Mouse (Mus musculus): Measurements from ENCODE around the gene Fzd5. TPM values are rescaled to one million over a fixed set of nuclear protein-coding genes. Genes with fewer than 3 reads are reported as not detected.

Gene Fzd5
- polyA plus RNA-seq, 1 experiment from 2014 or later = 2.8 TPM

GRCm38 (mm10) chr1:64705230-64705629 lies 32.3 kb downstream of the Fzd5 start:
- 44% methylated on average over 6 of the region's 6 CpGs for WGBS
- peaks cover 32% of the 10 kb centered on the region for H3K36me3 ChIP-seq (ENCODE audit: control insufficient read depth, insufficient read depth, low read length)
- 0 out of 2 replicates have a peak, but pooled peaks have one; percentile 41 for ATAC-seq (ENCODE audit: low read depth)
- H3K27ac ChIP-seq (replicated peaks; ENCODE audit: low read depth, low read length) = no peak overlapping the region
- no peak overlapping the region for H3K4me3 ChIP-seq (ENCODE audit: low read depth, low read length)
- no peaks in the 10 kb centered on the region for H3K4me1 ChIP-seq (ENCODE audit: control insufficient read depth, insufficient read depth, low read length)
- no peaks in the 10 kb centered on the region for H3K27me3 ChIP-seq (replicated peaks; ENCODE audit: control insufficient read depth, insufficient read depth, low read length)
- no peaks in the 10 kb centered on the region for H3K9me3 ChIP-seq (ENCODE audit: control insufficient read depth, low read length)
- no peak overlapping the region for H3K4me2 ChIP-seq (ENCODE audit: low read depth, low read length)
- peak; percentile 79 for DNase-seq (ENCODE audit: low spot score)
- no peak overlapping the region for H3K9ac ChIP-seq (ENCODE audit: low read depth, low read length)

- H3K4me3 ChIP-seq (ENCODE audit: low read depth, low read length) = no peak overlapping the region
- H3K9me3 ChIP-seq (ENCODE audit: control insufficient read depth, low read length) = no peaks in the 10 kb centered on the region
- no peak overlapping the region for H3K4me2 ChIP-seq (ENCODE audit: low read depth, low read length)
- H3K4me1 ChIP-seq (ENCODE audit: control insufficient read depth, insufficient read depth, low read length) = no peaks in the 10 kb centered on the region
- WGBS = 84% methylated on average over 3 of the region's 3 CpGs
- H3K9ac ChIP-seq (ENCODE audit: low read depth, low read length) = no peak overlapping the region
- ATAC-seq (ENCODE audit: low read depth) = no peak
- no peak overlapping the region for H3K27ac ChIP-seq (replicated peaks; ENCODE audit: low read depth, low read length)
- DNase-seq (ENCODE audit: low spot score) = no peak
- peaks cover 27% of the 10 kb centered on the region for H3K36me3 ChIP-seq (ENCODE audit: control insufficient read depth, insufficient read depth, low read length)
- no peaks in the 10 kb centered on the region for H3K27me3 ChIP-seq (replicated peaks; ENCODE audit: control insufficient read depth, insufficient read depth, low read length)
Observed at GRCm38 (mm10) chr1:64701780-64702179, 35.8 kb downstream of the Fzd5 start.

- Histone ChIP-seq H3K27me3 (replicated peaks; ENCODE audit: control insufficient read depth, insufficient read depth, low read length) (no peaks in the 10 kb centered on the region), H3K4me2 (ENCODE audit: low read depth, low read length) (no peak overlapping the region), H3K27ac (replicated peaks; ENCODE audit: low read depth, low read length) (no peak overlapping the region), H3K9ac (ENCODE audit: low read depth, low read length) (no peak overlapping the region), H3K4me3 (ENCODE audit: low read depth, low read length) (no peak overlapping the region), H3K9me3 (ENCODE audit: control insufficient read depth, low read length) (no peaks in the 10 kb centered on the region), H3K36me3 (ENCODE audit: control insufficient read depth, insufficient read depth, low read length) (no peaks in the 10 kb centered on the region), H3K4me1 (ENCODE audit: control insufficient read depth, insufficient read depth, low read length) (peaks cover 7% of the 10 kb centered on the region)
- DNase-seq (ENCODE audit: low spot score) (no peak), ATAC-seq (ENCODE audit: low read depth) (no peak)
- 65% methylated on average over 3 of the region's 3 CpGs for WGBS
Observed at GRCm38 (mm10) chr1:64695156-64695555, 42.4 kb downstream of the Fzd5 start.

GRCm38 (mm10) chr1:64691581-64691980 lies 46.0 kb downstream of the Fzd5 start:
- Histone ChIP-seq H3K9me3 (ENCODE audit: control insufficient read depth, low read length) (no peaks in the 10 kb centered on the region), H3K27ac (replicated peaks; ENCODE audit: low read depth, low read length) (no peak overlapping the region), H3K4me1 (ENCODE audit: control insufficient read depth, insufficient read depth, low read length) (peaks cover 15% of the 10 kb centered on the region), H3K4me2 (ENCODE audit: low read depth, low read length) (peak overlapping the region; percentile 87), H3K9ac (ENCODE audit: low read depth, low read length) (peak overlapping the region; percentile 83), H3K27me3 (replicated peaks; ENCODE audit: control insufficient read depth, insufficient read depth, low read length) (no peaks in the 10 kb centered on the region), H3K36me3 (ENCODE audit: control insufficient read depth, insufficient read depth, low read length) (no peaks in the 10 kb centered on the region), H3K4me3 (ENCODE audit: low read depth, low read length) (peak overlapping the region; percentile 85)
- DNase-seq (ENCODE audit: low spot score) (no peak), ATAC-seq (ENCODE audit: low read depth) (no peak)
- WGBS = 1% methylated on average over 9 of the region's 9 CpGs

GRCm38 (mm10) chr1:64691121-64691551 lies 46.4 kb downstream of the Fzd5 start:
- Histone ChIP-seq H3K4me2 (ENCODE audit: low read depth, low read length) (peak overlapping the region; percentile 87), H3K36me3 (ENCODE audit: control insufficient read depth, insufficient read depth, low read length) (no peaks in the 10 kb centered on the region), H3K27me3 (replicated peaks; ENCODE audit: control insufficient read depth, insufficient read depth, low read length) (no peaks in the 10 kb centered on the region), H3K9me3 (ENCODE audit: control insufficient read depth, low read length) (no peaks in the 10 kb centered on the region), H3K4me3 (ENCODE audit: low read depth, low read length) (peak overlapping the region; percentile 85), H3K9ac (ENCODE audit: low read depth, low read length) (peak overlapping the region; percentile 83), H3K27ac (replicated peaks; ENCODE audit: low read depth, low read length) (peak overlapping the region; percentile 68; the same call in 1 of the 2 replicates), H3K4me1 (ENCODE audit: control insufficient read depth, insufficient read depth, low read length) (peaks cover 15% of the 10 kb centered on the region)
- 0% methylated on average over 6 of the region's 55 CpGs for WGBS
- ATAC-seq (ENCODE audit: low read depth) (0 out of 2 replicates have a peak, but pooled peaks have one; percentile 1), DNase-seq (ENCODE audit: low spot score) (no peak)

- Histone ChIP-seq H3K27me3 (replicated peaks; ENCODE audit: control insufficient read depth, insufficient read depth, low read length) (no peaks in the 10 kb centered on the region), H3K4me1 (ENCODE audit: control insufficient read depth, insufficient read depth, low read length) (peaks cover 15% of the 10 kb centered on the region), H3K9ac (ENCODE audit: low read depth, low read length) (peak within 1 kb of the TSS; percentile 83), H3K9me3 (ENCODE audit: control insufficient read depth, low read length) (no peaks in the 10 kb centered on the region), H3K27ac (replicated peaks; ENCODE audit: low read depth, low read length) (peak within 1 kb of the TSS; percentile 68), H3K4me3 (ENCODE audit: low read depth, low read length) (peak within 1 kb of the TSS; percentile 85), H3K36me3 (ENCODE audit: control insufficient read depth, insufficient read depth, low read length) (no peaks in the 10 kb centered on the region), H3K4me2 (ENCODE audit: low read depth, low read length) (peak within 1 kb of the TSS; percentile 87)
- DNase-seq (ENCODE audit: low spot score) (peak; percentile 99), ATAC-seq (ENCODE audit: low read depth) (peak; percentile 100)
- WGBS = 1% methylated on average over 40 of the region's 71 CpGs
Observed at GRCm38 (mm10) chr1:64690213-64691013, 47.1 kb downstream of the Fzd5 start, which contains the start of gene Ccnyl1. Ccnyl1 (plus strand) TSS chr1:64690455.

DNA sequence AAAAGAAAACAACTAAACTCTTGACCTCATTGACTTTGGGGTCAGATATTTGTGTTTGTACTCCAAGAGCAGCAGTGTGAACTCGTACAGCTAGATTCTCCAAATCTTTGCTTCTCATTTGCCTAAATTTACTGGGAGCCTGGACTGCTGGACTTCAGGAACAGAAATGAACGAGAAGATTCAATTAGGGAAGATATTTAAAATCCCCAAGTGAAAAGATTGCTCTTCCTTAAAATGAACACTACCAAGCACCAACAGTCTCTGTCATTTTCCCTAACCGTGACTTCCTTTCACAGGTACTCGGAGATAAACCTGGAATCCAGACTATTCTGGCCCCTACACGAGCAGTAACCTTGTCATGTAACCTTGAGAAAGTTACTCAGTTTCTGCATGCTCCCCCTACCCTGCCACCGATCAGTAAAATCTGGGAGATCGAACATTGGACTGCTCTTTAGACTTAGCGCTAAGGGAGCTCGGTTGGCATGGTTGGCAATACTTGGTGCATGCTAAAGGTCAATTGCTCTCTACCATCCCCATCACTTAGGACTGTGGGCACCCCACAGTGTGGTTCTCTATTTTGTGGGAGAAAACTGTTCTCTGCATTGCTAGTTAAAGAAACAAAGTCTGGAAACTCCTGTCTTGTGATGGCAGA lies 47.9 kb downstream of the Fzd5 start:
- peak overlapping the region; percentile 85 for H3K4me3 ChIP-seq (ENCODE audit: low read depth, low read length)
- H3K4me1 ChIP-seq (ENCODE audit: control insufficient read depth, insufficient read depth, low read length) = peaks cover 15% of the 10 kb centered on the region
- peak overlapping the region; percentile 39; the same call in 1 of the 2 replicates for H3K27ac ChIP-seq (replicated peaks; ENCODE audit: low read depth, low read length)
- no peaks in the 10 kb centered on the region for H3K9me3 ChIP-seq (ENCODE audit: control insufficient read depth, low read length)
- H3K4me2 ChIP-seq (ENCODE audit: low read depth, low read length) = peak overlapping the region; percentile 83
- no peak for DNase-seq (ENCODE audit: low spot score)
- peak overlapping the region; percentile 62 for H3K9ac ChIP-seq (ENCODE audit: low read depth, low read length)
- WGBS = 22% methylated on average over 9 of the region's 9 CpGs
- H3K27me3 ChIP-seq (replicated peaks; ENCODE audit: control insufficient read depth, insufficient read depth, low read length) = no peaks in the 10 kb centered on the region
- no peaks in the 10 kb centered on the region for H3K36me3 ChIP-seq (ENCODE audit: control insufficient read depth, insufficient read depth, low read length)
- ATAC-seq (ENCODE audit: low read depth) = no peak

DNA sequence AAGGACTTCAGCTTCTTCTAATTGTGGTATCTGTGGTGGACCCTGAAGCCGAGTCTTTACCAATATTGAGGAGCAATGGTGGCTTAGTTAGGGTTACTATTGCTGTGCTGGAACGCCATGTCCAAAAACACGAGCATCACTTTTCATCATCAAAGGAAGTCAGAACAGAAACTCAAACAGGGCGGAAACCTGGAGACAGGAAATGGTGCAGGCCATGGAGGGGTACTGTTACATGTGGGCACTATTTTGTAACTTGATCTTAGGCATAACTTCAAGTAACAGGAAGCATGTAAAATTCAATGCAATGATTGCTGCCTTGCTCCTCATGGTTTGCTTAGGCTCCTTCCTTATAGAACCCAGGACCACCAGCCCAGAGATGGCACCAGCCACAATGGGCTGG lies 49.5 kb downstream of the Fzd5 start:
- no peak overlapping the region for H3K4me2 ChIP-seq (ENCODE audit: low read depth, low read length)
- H3K27me3 ChIP-seq (replicated peaks; ENCODE audit: control insufficient read depth, insufficient read depth, low read length) = no peaks in the 10 kb centered on the region
- DNase-seq (ENCODE audit: low spot score) (no peak), ATAC-seq (ENCODE audit: low read depth) (no peak)
- H3K27ac ChIP-seq (replicated peaks; ENCODE audit: low read depth, low read length) = no peak overlapping the region
- no peaks in the 10 kb centered on the region for H3K9me3 ChIP-seq (ENCODE audit: control insufficient read depth, low read length)
- no peaks in the 10 kb centered on the region for H3K36me3 ChIP-seq (ENCODE audit: control insufficient read depth, insufficient read depth, low read length)
- H3K4me3 ChIP-seq (ENCODE audit: low read depth, low read length) = no peak overlapping the region
- no peak overlapping the region for H3K9ac ChIP-seq (ENCODE audit: low read depth, low read length)
- 56% methylated on average over 4 of the region's 4 CpGs for WGBS
- H3K4me1 ChIP-seq (ENCODE audit: control insufficient read depth, insufficient read depth, low read length) = peaks cover 15% of the 10 kb centered on the region

All from embryonic facial prominence, embryonic 14.5 days (tissue).